Mouse (Mus musculus) WW6 (cell line): ENCODE results near the gene 9930111J21Rik1.
"Not testable (repeated sequence)": the region's sequence is repeated elsewhere in the genome, so short reads cannot be mapped to it uniquely, and the experiment has no call there.

Experiments used
- DNase-seq: peaks from one replicate; pipeline ENCODE4 v3.0.0-alpha.2; 2013; ENCODE audit warnings: low read depth, low spot score

9930111J21Rik1 gene

GRCm38 (mm10) chr11:48979251-48979650, at the start of gene 9930111J21Rik1:
Gene 9930111J21Rik1, minus strand, starts transcription at chr11:48979398.
- DNase-seq: not testable (repeated sequence)

- not testable (repeated sequence) for DNase-seq
Observed at GRCm38 (mm10) chr11:49012074-49012473, 32.9 kb upstream of the 9930111J21Rik1 start.

- DNase-seq: not testable (repeated sequence)
Observed at GRCm38 (mm10) chr11:49006785-49007184, 27.6 kb upstream of the 9930111J21Rik1 start.

- not testable (repeated sequence) for DNase-seq
Observed at GRCm38 (mm10) chr11:49006317-49006716, 27.1 kb upstream of the 9930111J21Rik1 start.

- DNase-seq: not testable (repeated sequence)
Observed at GRCm38 (mm10) chr11:49000411-49000810, 21.2 kb upstream of the 9930111J21Rik1 start.

- DNase-seq: not testable (repeated sequence)
Observed at GRCm38 (mm10) chr11:48994018-48994417, 14.8 kb upstream of the 9930111J21Rik1 start, which contains the start of gene Tgtp1. Gene Tgtp1, minus strand, starts transcription at chr11:48994172.

GRCm38 (mm10) chr11:48993296-48993695, 14.1 kb upstream of the 9930111J21Rik1 start:
- DNase-seq: not testable (repeated sequence)

GRCm38 (mm10) chr11:48991740-48992520, 12.7 kb upstream of the 9930111J21Rik1 start, which contains the start of gene Gm12185:
Gene Gm12185, minus strand, starts transcription at chr11:48992226.
- not testable (repeated sequence) for DNase-seq

GRCm38 (mm10) chr11:48989981-48990380, 10.8 kb upstream of the 9930111J21Rik1 start:
- not testable (repeated sequence) for DNase-seq

- DNase-seq: not testable (repeated sequence)
Observed at GRCm38 (mm10) chr11:48988219-48988618, 9.0 kb upstream of the 9930111J21Rik1 start.

GRCm38 (mm10) chr11:48982848-48983247, 3.6 kb upstream of the 9930111J21Rik1 start:
- DNase-seq: not testable (repeated sequence)

GRCm38 (mm10) chr11:48980052-48980451, 854 bp upstream of the 9930111J21Rik1 start:
- DNase-seq: not testable (repeated sequence)

GRCm38 (mm10) chr11:48978240-48978939, 808 bp downstream of the 9930111J21Rik1 start, which contains the start of gene Olfr56:
Gene Olfr56, plus strand, starts transcription at chr11:48978889.
- DNase-seq: not testable (repeated sequence)

- DNase-seq: not testable (repeated sequence)
Observed at GRCm38 (mm10) chr11:48974686-48975085, 4.5 kb downstream of the 9930111J21Rik1 start.

GRCm38 (mm10) chr11:48946090-48946489, 33.1 kb downstream of the 9930111J21Rik1 start, which contains the start of gene Psme2b:
Gene Psme2b, minus strand, starts transcription at chr11:48946190.
- DNase-seq: not testable (repeated sequence)

- DNase-seq: not testable (repeated sequence)
Observed at GRCm38 (mm10) chr11:48939286-48939685, 39.9 kb downstream of the 9930111J21Rik1 start.

- not testable (repeated sequence) for DNase-seq
Observed at GRCm38 (mm10) chr11:48935291-48935690, 43.9 kb downstream of the 9930111J21Rik1 start.

GRCm38 (mm10) chr11:48933923-48934322, 45.3 kb downstream of the 9930111J21Rik1 start:
- DNase-seq: not testable (repeated sequence)

- DNase-seq: not testable (repeated sequence)
Observed at GRCm38 (mm10) chr11:48933422-48933821, 45.8 kb downstream of the 9930111J21Rik1 start.

GRCm38 (mm10) chr11:48928068-48928467, 51.1 kb downstream of the 9930111J21Rik1 start:
- not testable (repeated sequence) for DNase-seq

- DNase-seq: not testable (repeated sequence)
Observed at GRCm38 (mm10) chr11:48926437-48926836, 52.8 kb downstream of the 9930111J21Rik1 start.

- not testable (repeated sequence) for DNase-seq
Observed at GRCm38 (mm10) chr11:48923818-48924217, 55.4 kb downstream of the 9930111J21Rik1 start.
